Mouse (Mus musculus): ENCODE results near the gene Fam114a2. TPM values are rescaled to one million over a fixed set of nuclear protein-coding genes. Genes with fewer than 3 reads are reported as not detected.

The Fam114a2 gene
- polyA plus RNA-seq, 1 experiment from 2014 or later, result 59.1 TPM

- Histone ChIP-seq H3K9me3 (ENCODE audit: control insufficient read depth, low read length) (no peaks in the 10 kb centered on the region), H3K9ac (ENCODE audit: low read length) (peak overlapping the region; percentile 14; the same call in 1 of the 2 replicates), H3K36me3 (ENCODE audit: control insufficient read depth, insufficient read depth, low read length) (no peaks in the 10 kb centered on the region), H3K4me3 (ENCODE audit: low read depth, low read length) (no peak overlapping the region), H3K4me1 (ENCODE audit: control insufficient read depth, insufficient read depth, low read length) (peaks cover 12% of the 10 kb centered on the region; the same call in 1 of the 2 replicates), H3K27me3 (ENCODE audit: control insufficient read depth, insufficient read depth, low read length) (no peaks in the 10 kb centered on the region), H3K4me2 (ENCODE audit: low read depth) (peak overlapping the region; percentile 25), H3K27ac (ENCODE audit: low read depth, low read length) (no peak overlapping the region)
- WGBS, result 34% methylated on average over 18 of the region's 18 CpGs
- ATAC-seq (ENCODE audit: insufficient read depth, low FRiP score, low TSS enrichment) (peak; percentile 61), DNase-seq (ENCODE audit: low spot score) (peak; percentile 93)
These were observed 30.5 kb upstream of the Fam114a2 start for GRCm38 (mm10) chr11:57548618-57549550.

GRCm38 (mm10) chr11:57540681-57541080 is 22.3 kb upstream of the Fam114a2 start:
- ATAC-seq (ENCODE audit: insufficient read depth, low FRiP score, low TSS enrichment) (no peak), DNase-seq (ENCODE audit: low spot score) (no peak)
- WGBS, result 93% methylated on average over 2 of the region's 2 CpGs
- H3K36me3 ChIP-seq (ENCODE audit: control insufficient read depth, insufficient read depth, low read length), result no peaks in the 10 kb centered on the region
- no peaks in the 10 kb centered on the region for H3K9me3 ChIP-seq (ENCODE audit: control insufficient read depth, low read length)
- H3K4me3 ChIP-seq (ENCODE audit: low read depth, low read length), result no peak overlapping the region
- no peak overlapping the region for H3K9ac ChIP-seq (ENCODE audit: low read length)
- H3K27ac ChIP-seq (ENCODE audit: low read depth, low read length), result no peak overlapping the region
- no peaks in the 10 kb centered on the region for H3K4me1 ChIP-seq (ENCODE audit: control insufficient read depth, insufficient read depth, low read length)
- no peak overlapping the region for H3K4me2 ChIP-seq (ENCODE audit: low read depth)
- H3K27me3 ChIP-seq (ENCODE audit: control insufficient read depth, insufficient read depth, low read length), result no peaks in the 10 kb centered on the region

- no peak overlapping the region for H3K9ac ChIP-seq (ENCODE audit: low read length)
- no peak overlapping the region for H3K4me2 ChIP-seq (ENCODE audit: low read depth)
- H3K4me3 ChIP-seq (ENCODE audit: low read depth, low read length), result no peak overlapping the region
- no peak overlapping the region for H3K27ac ChIP-seq (ENCODE audit: low read depth, low read length)
- 83% methylated on average over 5 of the region's 5 CpGs for WGBS
- DNase-seq (ENCODE audit: low spot score), result no peak
- H3K36me3 ChIP-seq (ENCODE audit: control insufficient read depth, insufficient read depth, low read length), result no peaks in the 10 kb centered on the region
- H3K27me3 ChIP-seq (ENCODE audit: control insufficient read depth, insufficient read depth, low read length), result no peaks in the 10 kb centered on the region
- no peaks in the 10 kb centered on the region for H3K4me1 ChIP-seq (ENCODE audit: control insufficient read depth, insufficient read depth, low read length)
- H3K9me3 ChIP-seq (ENCODE audit: control insufficient read depth, low read length), result no peaks in the 10 kb centered on the region
- ATAC-seq (ENCODE audit: insufficient read depth, low FRiP score, low TSS enrichment), result no peak
These were observed 21.5 kb upstream of the Fam114a2 start for GRCm38 (mm10) chr11:57539841-57540418.

- Histone ChIP-seq H3K36me3 (ENCODE audit: control insufficient read depth, insufficient read depth, low read length) (peaks cover 2% of the 10 kb centered on the region; the same call in 1 of the 2 replicates), H3K4me3 (ENCODE audit: low read depth, low read length) (no peak overlapping the region), H3K4me2 (ENCODE audit: low read depth) (no peak overlapping the region), H3K9me3 (ENCODE audit: control insufficient read depth, low read length) (no peaks in the 10 kb centered on the region), H3K9ac (ENCODE audit: low read length) (no peak overlapping the region), H3K27me3 (ENCODE audit: control insufficient read depth, insufficient read depth, low read length) (no peaks in the 10 kb centered on the region), H3K27ac (ENCODE audit: low read depth, low read length) (no peak overlapping the region), H3K4me1 (ENCODE audit: control insufficient read depth, insufficient read depth, low read length) (no peaks in the 10 kb centered on the region)
- ATAC-seq (ENCODE audit: insufficient read depth, low FRiP score, low TSS enrichment), result no peak
- WGBS, result 93% methylated on average over 5 of the region's 5 CpGs
- no peak for DNase-seq (ENCODE audit: low spot score)
These were observed 17.5 kb upstream of the Fam114a2 start for GRCm38 (mm10) chr11:57535912-57536311.

GRCm38 (mm10) chr11:57532306-57532705 is 13.9 kb upstream of the Fam114a2 start:
- ATAC-seq (ENCODE audit: insufficient read depth, low FRiP score, low TSS enrichment), result no peak
- Histone ChIP-seq H3K4me1 (ENCODE audit: control insufficient read depth, insufficient read depth, low read length) (no peaks in the 10 kb centered on the region), H3K27me3 (ENCODE audit: control insufficient read depth, insufficient read depth, low read length) (no peaks in the 10 kb centered on the region), H3K27ac (ENCODE audit: low read depth, low read length) (no peak overlapping the region), H3K4me3 (ENCODE audit: low read depth, low read length) (no peak overlapping the region), H3K9me3 (ENCODE audit: control insufficient read depth, low read length) (no peaks in the 10 kb centered on the region), H3K9ac (ENCODE audit: low read length) (no peak overlapping the region), H3K36me3 (ENCODE audit: control insufficient read depth, insufficient read depth, low read length) (peaks cover 4% of the 10 kb centered on the region), H3K4me2 (ENCODE audit: low read depth) (no peak overlapping the region)
- DNase-seq (ENCODE audit: low spot score), result no peak
- 92% methylated on average over 4 of the region's 4 CpGs for WGBS

- no peak overlapping the region for H3K4me2 ChIP-seq (ENCODE audit: low read depth)
- H3K9me3 ChIP-seq (ENCODE audit: control insufficient read depth, low read length), result no peaks in the 10 kb centered on the region
- WGBS, result 46% methylated on average over 11 of the region's 11 CpGs
- H3K36me3 ChIP-seq (ENCODE audit: control insufficient read depth, insufficient read depth, low read length), result peaks cover 4% of the 10 kb centered on the region
- ATAC-seq (ENCODE audit: insufficient read depth, low FRiP score, low TSS enrichment), result peak; percentile 50
- H3K4me1 ChIP-seq (ENCODE audit: control insufficient read depth, insufficient read depth, low read length), result no peaks in the 10 kb centered on the region
- H3K27ac ChIP-seq (ENCODE audit: low read depth, low read length), result peak overlapping the region; percentile 57
- no peaks in the 10 kb centered on the region for H3K27me3 ChIP-seq (ENCODE audit: control insufficient read depth, insufficient read depth, low read length)
- no peak overlapping the region for H3K9ac ChIP-seq (ENCODE audit: low read length)
- DNase-seq (ENCODE audit: low spot score), result peak; percentile 50
- H3K4me3 ChIP-seq (ENCODE audit: low read depth, low read length), result no peak overlapping the region
These were observed 13.0 kb upstream of the Fam114a2 start for GRCm38 (mm10) chr11:57531300-57531950.

GRCm38 (mm10) chr11:57529111-57529510 is 10.7 kb upstream of the Fam114a2 start:
- DNase-seq (ENCODE audit: low spot score) (no peak), ATAC-seq (ENCODE audit: insufficient read depth, low FRiP score, low TSS enrichment) (no peak)
- Histone ChIP-seq H3K4me1 (ENCODE audit: control insufficient read depth, insufficient read depth, low read length) (no peaks in the 10 kb centered on the region), H3K4me2 (ENCODE audit: low read depth) (no peak overlapping the region), H3K27me3 (ENCODE audit: control insufficient read depth, insufficient read depth, low read length) (no peaks in the 10 kb centered on the region), H3K4me3 (ENCODE audit: low read depth, low read length) (no peak overlapping the region), H3K9ac (ENCODE audit: low read length) (no peak overlapping the region), H3K36me3 (ENCODE audit: control insufficient read depth, insufficient read depth, low read length) (peaks cover 4% of the 10 kb centered on the region), H3K27ac (ENCODE audit: low read depth, low read length) (no peak overlapping the region), H3K9me3 (ENCODE audit: control insufficient read depth, low read length) (no peaks in the 10 kb centered on the region)
- 90% methylated on average over 3 of the region's 3 CpGs for WGBS

GRCm38 (mm10) chr11:57527506-57527905 is 9.1 kb upstream of the Fam114a2 start:
- no peak overlapping the region for H3K9ac ChIP-seq (ENCODE audit: low read length)
- no peak overlapping the region for H3K27ac ChIP-seq (ENCODE audit: low read depth, low read length)
- no peak overlapping the region for H3K4me3 ChIP-seq (ENCODE audit: low read depth, low read length)
- ATAC-seq (ENCODE audit: insufficient read depth, low FRiP score, low TSS enrichment) (no peak), DNase-seq (ENCODE audit: low spot score) (no peak)
- 88% methylated on average over 4 of the region's 4 CpGs for WGBS
- no peaks in the 10 kb centered on the region for H3K27me3 ChIP-seq (ENCODE audit: control insufficient read depth, insufficient read depth, low read length)
- peaks cover 4% of the 10 kb centered on the region; the same call in 1 of the 2 replicates for H3K36me3 ChIP-seq (ENCODE audit: control insufficient read depth, insufficient read depth, low read length)
- H3K9me3 ChIP-seq (ENCODE audit: control insufficient read depth, low read length), result no peaks in the 10 kb centered on the region
- H3K4me1 ChIP-seq (ENCODE audit: control insufficient read depth, insufficient read depth, low read length), result no peaks in the 10 kb centered on the region
- H3K4me2 ChIP-seq (ENCODE audit: low read depth), result no peak overlapping the region
